Mouse (Mus musculus) kidney, embryonic 16.5 days (tissue): ENCODE results near the gene Zmym2. TPM values are rescaled to one million over a fixed set of nuclear protein-coding genes. Genes with fewer than 3 reads are reported as not detected.

Source experiments
- ATAC-seq: fragments of 200-750 bp; cut with Nextera tagmentation; 2 replicates; pipeline ENCODE4 v1.8.0; 2017; ENCODE audit warnings: moderate TSS enrichment; ENCODE audit not compliant: low FRiP score, low TSS enrichment
- H3K27ac ChIP-seq: fragments of 300-500 bp; sonication (generic); 2 replicates; pipeline ENCODE4 v1.5.1; 2014; ENCODE audit warnings: low read length
- H3K27me3 ChIP-seq: fragments of 300-500 bp; sonication (generic); 2 replicates; pipeline ENCODE4 v1.6.1; 2014; ENCODE audit warnings: low read length, control low read depth, mixed read lengths; ENCODE audit not compliant: insufficient read depth
- H3K36me3 ChIP-seq: fragments of 300-500 bp; sonication (generic); 2 replicates; pipeline ENCODE4 v1.6.1; 2014; ENCODE audit warnings: low read length, control low read depth, mixed read lengths; ENCODE audit not compliant: insufficient read depth
- H3K4me1 ChIP-seq: fragments of 300-500 bp; sonication (generic); 2 replicates; pipeline ENCODE4 v1.6.1; 2014; ENCODE audit warnings: low read length, control low read depth, mixed read lengths; ENCODE audit not compliant: insufficient read depth
- H3K4me2 ChIP-seq: fragments of 300-500 bp; sonication (generic); replicated peaks from 2 replicates; pipeline ENCODE4 v1.6.1; 2014; ENCODE audit warnings: low read depth, low read length
- H3K4me3 ChIP-seq: fragments of 300-500 bp; sonication (generic); 2 replicates; pipeline ENCODE4 v1.5.1; 2014; ENCODE audit warnings: mild to moderate bottlenecking, low read length
- H3K9ac ChIP-seq: fragments of 300-500 bp; sonication (generic); replicated peaks from 2 replicates; pipeline ENCODE4 v1.6.1; 2014; ENCODE audit warnings: low read length
- H3K9me3 ChIP-seq: fragments of 300-500 bp; sonication (generic); 2 replicates; pipeline ENCODE4 v1.6.1; 2016; ENCODE audit warnings: low read length, control low read depth
- WGBS: fragments of 180-500 bp; shearing (Covaris S2); extraction: QIAGEN DNeasy Blood & Tissue Kit; methylation state at CpG from one replicate; pipeline ENCODE4 v1.1.7; 2014; 5-methylcytosine and 5-hydroxymethylcytosine counted together
- polyA plus RNA-seq: library from polyadenylated mRNA; unstranded; fragments of >200 nt; fragmentation: Nextera tagmentation; extraction: Ambion mirVana; gene quantifications from 2 replicates; pipeline ENCODE4 v1.2.1, GENCODE M21; 2015

Gene Zmym2
- polyA plus RNA-seq, 1 experiment from 2014 or later: 50.7 TPM

- no peaks in the 10 kb centered on the region for H3K4me1 ChIP-seq
- H3K27ac ChIP-seq: no peak overlapping the region
- H3K27me3 ChIP-seq: no peaks in the 10 kb centered on the region
- H3K9ac ChIP-seq: no peak overlapping the region
- ATAC-seq: no peak
- no peaks in the 10 kb centered on the region for H3K9me3 ChIP-seq
- no peak overlapping the region for H3K4me2 ChIP-seq
- no peak overlapping the region for H3K4me3 ChIP-seq
- WGBS: 71% methylated on average over 11 of the region's 11 CpGs
- H3K36me3 ChIP-seq: no peaks in the 10 kb centered on the region
Measured at GRCm38 (mm10) chr14:56970160-56970559, 83.7 kb downstream of the Zmym2 start.

- 44% methylated on average over 8 of the region's 8 CpGs for WGBS
- no peaks in the 10 kb centered on the region for H3K9me3 ChIP-seq
- H3K27me3 ChIP-seq: no peaks in the 10 kb centered on the region
- H3K4me1 ChIP-seq: no peaks in the 10 kb centered on the region
- no peaks in the 10 kb centered on the region for H3K36me3 ChIP-seq
- no peak overlapping the region for H3K9ac ChIP-seq
- no peak overlapping the region for H3K4me2 ChIP-seq
- ATAC-seq: no peak
- H3K27ac ChIP-seq: no peak overlapping the region
- H3K4me3 ChIP-seq: no peak overlapping the region
Measured at GRCm38 (mm10) chr14:56978045-56978655, 91.7 kb downstream of the Zmym2 start.

GRCm38 (mm10) chr14:56988621-56989020 is 102.2 kb downstream of the Zmym2 start:
- H3K4me3 ChIP-seq: no peak overlapping the region
- H3K27me3 ChIP-seq: no peaks in the 10 kb centered on the region
- no peak overlapping the region for H3K4me2 ChIP-seq
- H3K4me1 ChIP-seq: no peaks in the 10 kb centered on the region
- H3K9ac ChIP-seq: no peak overlapping the region
- ATAC-seq: no peak
- H3K9me3 ChIP-seq: no peaks in the 10 kb centered on the region
- no peaks in the 10 kb centered on the region for H3K36me3 ChIP-seq
- H3K27ac ChIP-seq: no peak overlapping the region
- WGBS: 66% methylated on average over 4 of the region's 4 CpGs

Other genes starting within 250 kb of the Zmym2 start
- 25.7 and 30.2 TPM in 2 replicates for gene Mphosph8, start 218.4 kb upstream of the Zmym2 start, polyA plus RNA-seq
- 24.6 and 30.1 TPM in 2 replicates for gene Pspc1, start 108.3 kb upstream of the Zmym2 start, polyA plus RNA-seq
- 29.2 and 33.5 TPM in 2 replicates for gene Zmym5, start 74.9 kb upstream of the Zmym2 start, polyA plus RNA-seq
- gene Gja3, start 171.4 kb downstream of the Zmym2 start, polyA plus RNA-seq: 14.1 and 14.7 TPM in 2 replicates
- gene Gjb2, start 218.0 kb downstream of the Zmym2 start, polyA plus RNA-seq: 6.3 and 6.7 TPM in 2 replicates
- gene Gm4491, start 229.2 kb downstream of the Zmym2 start, polyA plus RNA-seq: not detected in 2 replicates
- 0.55 and 1.1 TPM in 2 replicates for gene Gjb6, start 247.0 kb downstream of the Zmym2 start, polyA plus RNA-seq